Mouse (Mus musculus) ES-E14 (cell line): ENCODE measurements around the gene Tenm2.

ENCODE experiments used
- CHD2 ChIP-seq: IDR thresholded peaks from 2 replicates; pipeline ENCODE4 v1.6.1; 2014; ENCODE audit warnings: mild to moderate bottlenecking, low read depth, low read length, inconsistent platforms
- HCFC1 ChIP-seq: IDR thresholded peaks from 2 replicates; pipeline ENCODE4 v1.6.1; 2012; ENCODE audit warnings: low read length, inconsistent platforms, borderline replicate concordance; ENCODE audit not compliant: insufficient read depth
- MAFK ChIP-seq: IDR thresholded peaks from 2 replicates; pipeline ENCODE4 v1.6.1; 2014; ENCODE audit warnings: mild to moderate bottlenecking, low read depth, low read length, inconsistent platforms; ENCODE audit not compliant: insufficient read depth
- ZC3H11A ChIP-seq: IDR thresholded peaks from 2 replicates; pipeline ENCODE4 v1.6.1; 2012; ENCODE audit warnings: low read depth, mild to moderate bottlenecking, inconsistent platforms, low read length, borderline replicate concordance
- ZNF384 ChIP-seq: IDR thresholded peaks from 2 replicates; pipeline ENCODE4 v1.6.1; 2012; ENCODE audit warnings: low read depth, low read length, inconsistent platforms

DNA sequence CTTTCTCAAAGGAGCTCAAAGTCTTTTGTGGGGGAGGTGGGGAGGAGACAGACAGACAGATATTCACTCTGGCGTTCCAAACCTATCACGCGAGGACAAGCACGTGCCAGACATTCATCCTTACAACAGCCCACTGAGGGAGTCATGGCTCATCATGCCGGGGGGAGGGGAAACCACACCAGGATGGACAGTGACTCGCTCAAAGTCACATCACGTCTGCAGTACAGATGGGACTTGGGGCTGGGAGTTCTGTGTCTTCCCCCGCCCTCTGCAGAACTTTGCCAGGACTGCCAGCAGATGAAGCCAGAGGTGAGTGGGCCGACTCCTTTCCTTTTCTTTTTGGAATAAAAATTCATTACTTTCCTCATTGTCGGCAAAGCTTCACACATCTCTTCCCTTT is 1095.4 kb downstream of the Tenm2 start:
- TF ChIP-seq CHD2 (no peak), MAFK (no peak), HCFC1 (no peak), ZNF384 (no peak), ZC3H11A (no peak)
